Mouse (Mus musculus): ENCODE results near the gene Pah.

- TF ChIP-seq GATA1 (IDR thresholded peaks at IDR 0.05; ENCODE audit: low read length) (no peak), TAL1 (IDR thresholded peaks at IDR 0.05; ENCODE audit: low read length) (no peak)
Measured at GRCm38 (mm10) chr10:87546299-87547234, 25.0 kb downstream of the Pah start.

Measured in erythroblast, embryonic 14.5 days (primary cell).